Mouse (Mus musculus): ENCODE data around the gene Fam114a2. TPM values are rescaled to one million over a fixed set of nuclear protein-coding genes. Genes with fewer than 3 reads are reported as not detected.
A peak's percentile ranks its signal among the peaks of the same experiment; 100 is the strongest.

Gene Fam114a2
- polyA plus RNA-seq, 1 experiment from 2014 or later = 36.7 TPM

DNA sequence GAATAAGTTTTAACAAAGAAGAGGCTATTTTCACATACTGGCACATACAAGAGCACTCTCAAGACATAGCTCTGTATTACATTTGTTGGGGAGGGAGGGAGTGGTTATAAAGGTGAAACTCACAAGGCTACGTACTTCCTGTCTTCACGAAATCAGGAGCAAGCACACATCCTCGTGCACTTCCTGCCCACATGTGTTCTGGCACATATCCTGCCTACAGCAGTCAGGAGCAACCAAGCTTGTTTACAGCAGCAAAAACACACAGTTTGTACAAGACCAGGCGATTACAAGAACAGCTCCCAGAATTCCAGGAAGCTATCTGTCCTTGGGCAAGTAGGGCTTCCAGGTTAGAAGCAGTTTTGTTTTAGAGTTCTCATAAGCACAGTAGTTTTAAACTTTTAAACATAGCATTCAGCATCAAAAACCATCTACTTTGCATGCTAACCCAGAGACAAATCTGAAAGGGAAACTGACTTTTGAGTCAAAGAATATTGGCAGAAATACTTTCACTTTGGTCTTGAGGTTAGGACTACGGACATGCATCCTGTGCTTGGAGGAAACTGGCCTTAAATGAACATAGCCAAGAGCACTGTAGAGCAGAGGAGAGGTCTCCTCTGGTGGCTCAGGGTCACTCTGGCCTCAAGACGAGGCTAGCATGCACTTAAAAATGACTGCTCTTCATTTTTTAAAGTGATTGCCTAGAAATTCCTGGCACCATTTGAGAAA lies 73.0 kb downstream of the Fam114a2 start:
- DNase-seq (ENCODE audit: low spot score) (no peak), ATAC-seq (replicated peaks; ENCODE audit: low FRiP score) (no peak)
- WGBS = 46% methylated on average over 6 of the region's 6 CpGs
- Histone ChIP-seq H3K9me3 (ENCODE audit: control insufficient read depth, low read length) (no peaks in the 10 kb centered on the region), H3K4me1 (replicated peaks; ENCODE audit: control insufficient read depth, insufficient read depth, low read length) (no peaks in the 10 kb centered on the region), H3K4me3 (ENCODE audit: low read depth, low read length) (no peak overlapping the region), H3K27me3 (replicated peaks; ENCODE audit: control insufficient read depth, insufficient read depth, low read length) (no peaks in the 10 kb centered on the region), H3K4me2 (no peak overlapping the region), H3K27ac (ENCODE audit: low read depth, low read length) (peak overlapping the region; percentile 32; the same call in 1 of the 2 replicates), H3K9ac (ENCODE audit: low read depth, low read length) (no peak overlapping the region), H3K36me3 (ENCODE audit: control insufficient read depth, insufficient read depth, low read length) (no peaks in the 10 kb centered on the region)

DNA sequence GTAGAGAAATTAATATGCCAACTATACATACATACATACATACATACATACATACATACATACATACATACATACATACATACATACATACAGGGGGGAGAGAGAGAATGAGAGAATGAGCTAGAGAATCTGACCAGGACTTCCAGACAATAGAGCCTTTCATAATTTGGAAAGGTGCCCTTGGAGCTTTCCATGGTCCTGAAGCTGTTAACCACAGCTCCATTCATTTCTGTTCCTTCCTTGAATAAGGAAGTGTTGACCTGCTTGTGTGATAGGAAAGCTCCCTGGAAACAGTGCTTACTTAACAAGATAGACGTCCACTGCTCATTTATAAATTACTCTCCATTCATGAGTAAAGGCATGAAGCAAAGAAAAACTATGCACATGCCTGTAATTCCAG lies 84.3 kb downstream of the Fam114a2 start:
- Histone ChIP-seq H3K9ac (ENCODE audit: low read depth, low read length) (no peak overlapping the region), H3K9me3 (ENCODE audit: control insufficient read depth, low read length) (no peaks in the 10 kb centered on the region), H3K4me2 (no peak overlapping the region), H3K4me3 (ENCODE audit: low read depth, low read length) (no peak overlapping the region), H3K27me3 (replicated peaks; ENCODE audit: control insufficient read depth, insufficient read depth, low read length) (no peaks in the 10 kb centered on the region), H3K27ac (ENCODE audit: low read depth, low read length) (no peak overlapping the region), H3K4me1 (replicated peaks; ENCODE audit: control insufficient read depth, insufficient read depth, low read length) (no peaks in the 10 kb centered on the region), H3K36me3 (ENCODE audit: control insufficient read depth, insufficient read depth, low read length) (no peaks in the 10 kb centered on the region)
- WGBS = 15% methylated on average over 1 of the region's 1 CpGs
- no peak for DNase-seq (ENCODE audit: low spot score)
- no peak for ATAC-seq (replicated peaks; ENCODE audit: low FRiP score)

Other genes starting within 250 kb of the Fam114a2 start
- 28.0 and 28.9 TPM in 2 replicates for gene Mfap3, start within 50 bp of the Fam114a2 start, polyA plus RNA-seq (2014; fragmentation: Nextera tagmentation; extraction: Ambion mirVana)
- 17.5 and 19.8 TPM in 2 replicates for gene Galnt10, start 126.8 kb upstream of the Fam114a2 start, polyA plus RNA-seq (2014; fragmentation: Nextera tagmentation; extraction: Ambion mirVana)

Measured in liver, embryonic 11.5 days (tissue).